Mouse (Mus musculus): ENCODE data around the gene Gstp1. TPM values are rescaled to one million over a fixed set of nuclear protein-coding genes. Genes with fewer than 3 reads are reported as not detected.
"Not testable (repeated sequence)": the region's sequence is repeated elsewhere in the genome, so short reads cannot be mapped to it uniquely, and the experiment has no call there.

Gstp1 gene
- polyA plus RNA-seq, 1 experiment, result 591 TPM

GRCm38 (mm10) chr19:4060044-4060898 is 22.5 kb upstream of the Gstp1 start:
- peak; percentile 7 for DNase-seq (ENCODE audit: low spot score)

- DNase-seq (ENCODE audit: low spot score), result peak; percentile 19
Measured at GRCm38 (mm10) chr19:4059069-4059740, 21.4 kb upstream of the Gstp1 start, which contains the start of gene Gstp3. TSS of gene Gstp3 (minus strand) at chr19:4059569.

GRCm38 (mm10) chr19:4058581-4058980 is 20.8 kb upstream of the Gstp1 start:
- DNase-seq (ENCODE audit: low spot score), result no peak

GRCm38 (mm10) chr19:4057962-4058361 is 20.2 kb upstream of the Gstp1 start:
- no peak for DNase-seq (ENCODE audit: low spot score)

- no peak for DNase-seq (ENCODE audit: low spot score)
Measured at GRCm38 (mm10) chr19:4057389-4057788, 19.6 kb upstream of the Gstp1 start.

GRCm38 (mm10) chr19:4056727-4057126 is 18.9 kb upstream of the Gstp1 start:
- DNase-seq (ENCODE audit: low spot score), result no peak

GRCm38 (mm10) chr19:4055947-4056693 is 18.3 kb upstream of the Gstp1 start:
- DNase-seq (ENCODE audit: low spot score), result no peak

GRCm38 (mm10) chr19:4055216-4055946 is 17.6 kb upstream of the Gstp1 start:
- DNase-seq (ENCODE audit: low spot score), result no peak

- no peak for DNase-seq (ENCODE audit: low spot score)
Measured at GRCm38 (mm10) chr19:4054613-4055012, 16.8 kb upstream of the Gstp1 start.

- no peak for DNase-seq (ENCODE audit: low spot score)
Measured at GRCm38 (mm10) chr19:4052516-4053030, 14.8 kb upstream of the Gstp1 start.

- DNase-seq (ENCODE audit: low spot score), result no peak
Measured at GRCm38 (mm10) chr19:4051741-4052515, 14.1 kb upstream of the Gstp1 start.

GRCm38 (mm10) chr19:4051016-4051415 is 13.2 kb upstream of the Gstp1 start:
- DNase-seq (ENCODE audit: low spot score), result no peak

- DNase-seq (ENCODE audit: low spot score), result not testable (repeated sequence)
Measured at GRCm38 (mm10) chr19:4049069-4049468, 11.3 kb upstream of the Gstp1 start.

GRCm38 (mm10) chr19:4047859-4048258 is 10.1 kb upstream of the Gstp1 start:
- no peak for DNase-seq (ENCODE audit: low spot score)

GRCm38 (mm10) chr19:4046866-4047254 is 9.1 kb upstream of the Gstp1 start:
- no peak for DNase-seq (ENCODE audit: low spot score)

- no peak for DNase-seq (ENCODE audit: low spot score)
Measured at GRCm38 (mm10) chr19:4045966-4046865, 8.4 kb upstream of the Gstp1 start, which contains the start of gene Gstp2. TSS of gene Gstp2 (minus strand) at chr19:4046023.

GRCm38 (mm10) chr19:4044109-4044508 is 6.3 kb upstream of the Gstp1 start:
- DNase-seq (ENCODE audit: low spot score), result not testable (repeated sequence)

GRCm38 (mm10) chr19:4042124-4042523 is 4.3 kb upstream of the Gstp1 start:
- no peak for DNase-seq (ENCODE audit: low spot score)

GRCm38 (mm10) chr19:4041500-4041899 is 3.7 kb upstream of the Gstp1 start:
- not testable (repeated sequence) for DNase-seq (ENCODE audit: low spot score)

All from urinary bladder, adult 2 months (tissue).